Mouse (Mus musculus): ENCODE measurements around the gene 1700015G11Rik. TPM values are rescaled to one million over a fixed set of nuclear protein-coding genes. Genes with fewer than 3 reads are reported as not detected.

1700015G11Rik gene
- total and polyA plus RNA-seq, 3 experiments: not detected

- Histone ChIP-seq H3K9ac (ENCODE audit: insufficient read depth, low read depth) (no peak overlapping the region), H3K4me2 (ENCODE audit: insufficient read depth, low read depth, poor library complexity, severe bottlenecking) (no peak overlapping the region), H3K79me2 (replicated peaks; ENCODE audit: control insufficient read depth, extremely low read depth, insufficient read depth, poor library complexity, severe bottlenecking) (no peaks in the 10 kb centered on the region), H3K4me3 (replicated peaks in 1 of 3; ENCODE audit: low read depth in 2 of 3, low read length in 2 of 3, poor library complexity in 1 of 3) (no peak overlapping the region), H3K27me3 (replicated peaks) (no peaks in the 10 kb centered on the region), H3K27ac (ENCODE audit: insufficient read depth, low read depth) (no peak overlapping the region), H3K9me3 (replicated peaks; ENCODE audit: low read length) (peaks cover 8% of the 10 kb centered on the region), H3K36me3 (replicated peaks in 1 of 2; ENCODE audit: control insufficient read depth in 1 of 2, insufficient read depth in 1 of 2, low read length in 1 of 2) (no peaks in the 10 kb centered on the region), H3K4me1 (ENCODE audit: control insufficient read depth in 1 of 2, insufficient read depth in 2 of 2) (no peaks in the 10 kb centered on the region)
- TF ChIP-seq SIN3A (IDR thresholded peaks at IDR 0.05; ENCODE audit: low read length) (no peak), USF2 (conservative IDR thresholded peaks at IDR 0.05; ENCODE audit: low read depth, low read length) (no peak), SMC3 (IDR thresholded peaks at IDR 0.05; ENCODE audit: low read depth, low read length) (no peak), ELF1 (IDR thresholded peaks at IDR 0.05; ENCODE audit: low read depth, low read length) (no peak), CTCF (conservative IDR thresholded peaks at IDR 0.05 in 1 of 2, IDR thresholded peaks at IDR 0.05 in 1 of 2; ENCODE audit: low read depth in 2 of 2, low read length in 2 of 2) (no peak), ZC3H11A (IDR thresholded peaks at IDR 0.05; ENCODE audit: low read depth, low read length) (no peak), POLR2AphosphoS2 (IDR thresholded peaks at IDR 0.05; ENCODE audit: low read depth, low read length) (no peak), UBTF (IDR thresholded peaks at IDR 0.05; ENCODE audit: low read depth, low read length) (no peak)
- in situ Hi-C loops (cut with MboI; ENCODE audit: low pct_ligation_motif_present, low pct_unique_long_range_greater_than_20kb, low sequenced_read_pairs) (no loop called here), dilution Hi-C loops (cut with MboI; ENCODE audit: extremely low pct_ligation_motif_present, extremely low pct_unique_long_range_greater_than_20kb, low sequenced_read_pairs) (no loop called here)
- peak; percentile 8 for DNase-seq (ENCODE audit: extremely low read depth)
These were observed 50.8 kb downstream of the 1700015G11Rik start for GRCm38 (mm10) chr7:51964681-51965080.

GRCm38 (mm10) chr7:51962219-51962952 lies 53.1 kb downstream of the 1700015G11Rik start:
- H3K27ac ChIP-seq (ENCODE audit: insufficient read depth, low read depth): no peak overlapping the region
- TF ChIP-seq KAT2A (IDR thresholded peaks at IDR 0.05; ENCODE audit: insufficient replicate concordance, low read length) (no peak), ZNF384 (IDR thresholded peaks at IDR 0.05; ENCODE audit: low read depth, low read length) (no peak), ZMIZ1 (IDR thresholded peaks at IDR 0.05; ENCODE audit: low read depth, low read length) (no peak), E2F4 (IDR thresholded peaks at IDR 0.05; ENCODE audit: insufficient replicate concordance, low read depth, low read length) (no peak), MXI1 (IDR thresholded peaks at IDR 0.05; ENCODE audit: low read depth, low read length) (no peak), MAFK (IDR thresholded peaks at IDR 0.05; ENCODE audit: insufficient replicate concordance, low read length) (no peak)
- in situ Hi-C loops (cut with MboI; ENCODE audit: low pct_ligation_motif_present, low pct_unique_long_range_greater_than_20kb, low sequenced_read_pairs) (no loop called here), dilution Hi-C loops (cut with MboI; ENCODE audit: extremely low pct_ligation_motif_present, extremely low pct_unique_long_range_greater_than_20kb, low sequenced_read_pairs) (no loop called here)
- no peak for DNase-seq (ENCODE audit: extremely low read depth)
- H3K4me3 ChIP-seq (replicated peaks in 1 of 3; ENCODE audit: low read depth in 2 of 3, low read length in 2 of 3, poor library complexity in 1 of 3): no peak overlapping the region
- peaks cover 8% of the 10 kb centered on the region for H3K9me3 ChIP-seq (replicated peaks; ENCODE audit: low read length)
- H3K36me3 ChIP-seq (replicated peaks in 1 of 2; ENCODE audit: control insufficient read depth in 1 of 2, insufficient read depth in 1 of 2, low read length in 1 of 2): no peaks in the 10 kb centered on the region
- no peaks in the 10 kb centered on the region for H3K79me2 ChIP-seq (replicated peaks; ENCODE audit: control insufficient read depth, extremely low read depth, insufficient read depth, poor library complexity, severe bottlenecking)
- H3K4me1 ChIP-seq (ENCODE audit: control insufficient read depth in 1 of 2, insufficient read depth in 2 of 2): no peaks in the 10 kb centered on the region
- H3K4me2 ChIP-seq (ENCODE audit: insufficient read depth, low read depth, poor library complexity, severe bottlenecking): no peak overlapping the region
- H3K9ac ChIP-seq (ENCODE audit: insufficient read depth, low read depth): no peak overlapping the region
- no peaks in the 10 kb centered on the region for H3K27me3 ChIP-seq (replicated peaks)

Other genes with a start within 250 kb of the 1700015G11Rik start
- 1.7 and 3.3 TPM in 2 replicates for gene Gas2, start 153.7 kb downstream of the 1700015G11Rik start, total RNA-seq (2012; rRNA removed)
- gene Gas2, start 153.7 kb downstream of the 1700015G11Rik start, total RNA-seq (2014; rRNA removed): 4.3 and 5.1 TPM in 2 replicates
- 2.7 and 3.2 TPM in 2 replicates for gene Gas2, start 153.7 kb downstream of the 1700015G11Rik start, polyA plus RNA-seq (2012; ENCODE audit: insufficient read length, low read depth)
- gene Fancf, start 153.5 kb downstream of the 1700015G11Rik start, total RNA-seq (2012; rRNA removed): 3.4 and 3.7 TPM in 2 replicates
- 3.5 and 6.2 TPM in 2 replicates for gene Fancf, start 153.5 kb downstream of the 1700015G11Rik start, total RNA-seq (2014; rRNA removed)
- gene Fancf, start 153.5 kb downstream of the 1700015G11Rik start, polyA plus RNA-seq (2012; ENCODE audit: insufficient read length, low read depth): 2.4 and 3.8 TPM in 2 replicates
- gene Svip, start 9.7 kb downstream of the 1700015G11Rik start, total RNA-seq (2012; rRNA removed): not detected in 2 replicates
- not detected in 2 replicates for gene Svip, start 9.7 kb downstream of the 1700015G11Rik start, total RNA-seq (2014; rRNA removed)
- not detected in 2 replicates for gene Svip, start 9.7 kb downstream of the 1700015G11Rik start, polyA plus RNA-seq (2012; ENCODE audit: insufficient read length, low read depth)